Mouse (Mus musculus) thymus, adult 2 months (tissue): ENCODE results near the gene Wrap53.

ENCODE experiments used
- CTCF ChIP-seq: fragments of 200-500 bp; IDR thresholded peaks from 2 replicates; pipeline ENCODE4 v1.5.1; 2012; ENCODE audit warnings: mild to moderate bottlenecking, control low read depth, low read length, moderate library complexity, borderline replicate concordance; ENCODE audit not compliant: control insufficient read depth, poor library complexity, insufficient read depth; ENCODE audit errors: extremely low read depth
- POLR2A ChIP-seq: fragments of 200-500 bp; IDR thresholded peaks from 2 replicates; pipeline ENCODE4 v1.6.1; 2012; ENCODE audit warnings: mild to moderate bottlenecking, low read length, control low read depth, moderate library complexity; ENCODE audit not compliant: control insufficient read depth, poor library complexity, insufficient read depth; ENCODE audit errors: extremely low read depth

DNA sequence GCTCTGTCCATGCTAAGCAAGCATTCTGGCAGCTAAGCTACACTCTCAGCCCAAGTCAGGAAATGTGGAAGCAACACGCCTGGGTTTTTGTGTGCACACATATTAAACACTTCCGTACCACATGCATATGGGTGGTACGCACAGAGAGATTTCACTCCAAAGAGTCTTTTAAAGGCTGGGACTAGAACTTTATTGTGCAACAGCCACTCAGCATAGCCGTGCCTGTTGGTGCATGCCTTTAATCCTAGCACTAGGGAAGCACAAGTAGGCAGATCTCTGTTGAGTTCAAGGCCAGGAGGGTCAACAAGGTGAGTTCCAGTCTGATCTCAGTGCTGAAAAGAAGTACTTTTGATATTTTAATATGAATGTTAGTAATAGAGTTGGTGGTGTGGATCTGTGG, 56.4 kb downstream of the Wrap53 start:
- TF ChIP-seq CTCF = no peak
- no peak for TF ChIP-seq POLR2A
